Mouse (Mus musculus): ENCODE measurements around the gene Nle1.

GRCm38 (mm10) chr11:82867956-82868355, 40.3 kb downstream of the Nle1 start:
- TF ChIP-seq MAX (IDR thresholded peaks at IDR 0.05; ENCODE audit: low read depth) (no peak), POLR2A (IDR thresholded peaks at IDR 0.05; ENCODE audit: insufficient read length, low read depth) (no peak), REST (IDR thresholded peaks at IDR 0.05; ENCODE audit: insufficient read depth, insufficient read length) (no peak), MYOD1 (IDR thresholded peaks at IDR 0.05; ENCODE audit: control insufficient read depth in 1 of 3, insufficient read length in 2 of 3, low read depth in 2 of 3) (no peak), TCF3 (IDR thresholded peaks at IDR 0.05; ENCODE audit: insufficient read length, low read depth) (no peak), POLR2AphosphoS2 (IDR thresholded peaks at IDR 0.05; ENCODE audit: insufficient read length, low read depth) (no peak), SRF (IDR thresholded peaks at IDR 0.05; ENCODE audit: control insufficient read depth, insufficient read length, low read depth) (no peak), USF1 (IDR thresholded peaks at IDR 0.05; ENCODE audit: low read depth) (no peak)
